7 mouse cellular contexts compared by ENCODE assay signal in genomic region chr11:94276869-94277337, GRCm38 (mm10). TPM values are rescaled to one million over a fixed set of nuclear protein-coding genes. Genes with fewer than 3 reads are reported as not detected.
DNase-seq lines count a peak whose midpoint lies in the region; ATAC-seq lines count a peak whose summit lies in the region.

No protein-coding gene starts in this region.

- 0 out of 2 replicates have a peak overlapping the region, but pooled peaks have one; percentile 1 for H3K4me3 ChIP-seq in embryonic facial prominence, embryonic 11.5 days (ENCODE audit: low read depth, low read length)
- peak overlapping the region; percentile 15; the same call in 1 of the 2 replicates for H3K4me3 ChIP-seq in limb, embryonic 11.5 days (ENCODE audit: low read depth, low read length)
- H3K4me3 ChIP-seq in midbrain, embryonic 14.5 days (replicated peaks; ENCODE audit: low read depth, low read length), result peak overlapping the region; percentile 20

- WGBS in embryonic facial prominence, embryonic 11.5 days, result 8% methylated on average over 20 of the region's 20 CpGs
- 8% methylated on average over 20 of the region's 20 CpGs for WGBS in limb, embryonic 11.5 days
- 6% methylated on average over 20 of the region's 20 CpGs for WGBS in midbrain, embryonic 14.5 days

- H3K4me2 ChIP-seq in embryonic facial prominence, embryonic 11.5 days (ENCODE audit: low read depth, low read length), result peak overlapping the region; percentile 29
- peak overlapping the region; percentile 46 for H3K4me2 ChIP-seq in limb, embryonic 11.5 days (ENCODE audit: low read depth, severe bottlenecking)
- H3K4me2 ChIP-seq in midbrain, embryonic 14.5 days (ENCODE audit: low read length), result peak overlapping the region; percentile 55

- H3K27ac ChIP-seq in embryonic facial prominence, embryonic 11.5 days (replicated peaks; ENCODE audit: low read depth, low read length), result no peak overlapping the region
- H3K27ac ChIP-seq in limb, embryonic 11.5 days (replicated peaks; ENCODE audit: low read depth, low read length), result no peak overlapping the region
- no peak overlapping the region for H3K27ac ChIP-seq in midbrain, embryonic 14.5 days (replicated peaks; ENCODE audit: low read depth, low read length)

- no peaks in the 10 kb centered on the region for H3K36me3 ChIP-seq in embryonic facial prominence, embryonic 11.5 days (replicated peaks; ENCODE audit: control insufficient read depth, insufficient read depth, low read depth, low read length)
- no peaks in the 10 kb centered on the region for H3K36me3 ChIP-seq in limb, embryonic 11.5 days (ENCODE audit: control insufficient read depth, insufficient read depth, low read length)
- no peaks in the 10 kb centered on the region for H3K36me3 ChIP-seq in midbrain, embryonic 14.5 days (ENCODE audit: control insufficient read depth, insufficient read depth, low read length)

- peak; percentile 93 for DNase-seq in adrenal gland, postnatal 14 days
- DNase-seq in embryonic facial prominence, embryonic 11.5 days (ENCODE audit: low spot score), result peak; percentile 96
- DNase-seq in heart, adult 11 months, result peak; percentile 97
- peak; percentile 91 for DNase-seq in kidney, adult 18-20 months
- DNase-seq in limb, embryonic 11.5 days (ENCODE audit: low spot score), result peak; percentile 94
- peak; percentile 96 for DNase-seq in midbrain, embryonic 14.5 days
- DNase-seq in spleen, adult 18-20 months, result peak; percentile 53 to 79

- no peaks in the 10 kb centered on the region for H3K27me3 ChIP-seq in embryonic facial prominence, embryonic 11.5 days (ENCODE audit: control insufficient read depth, insufficient read depth, low read length)
- no peaks in the 10 kb centered on the region for H3K27me3 ChIP-seq in limb, embryonic 11.5 days (ENCODE audit: control insufficient read depth, insufficient read depth, low read length)
- H3K27me3 ChIP-seq in midbrain, embryonic 14.5 days (ENCODE audit: control insufficient read depth, insufficient read depth, low read length), result no peaks in the 10 kb centered on the region

- no peaks in the 10 kb centered on the region for H3K4me1 ChIP-seq in embryonic facial prominence, embryonic 11.5 days (ENCODE audit: control insufficient read depth, insufficient read depth, low read length)
- H3K4me1 ChIP-seq in limb, embryonic 11.5 days (ENCODE audit: control insufficient read depth, insufficient read depth, low read length), result 0 out of 2 replicates have a peak, but pooled peaks cover 4% of the 10 kb centered on the region
- 0 out of 2 replicates have a peak, but pooled peaks cover 3% of the 10 kb centered on the region for H3K4me1 ChIP-seq in midbrain, embryonic 14.5 days (ENCODE audit: control insufficient read depth, insufficient read depth, low read length)

- ATAC-seq in embryonic facial prominence, embryonic 11.5 days (replicated peaks; ENCODE audit: insufficient number of reproducible peaks, low FRiP score, low TSS enrichment, low read depth), result peak; percentile 69
- ATAC-seq in limb, embryonic 11.5 days (ENCODE audit: insufficient number of reproducible peaks, low FRiP score, low TSS enrichment, low read depth), result peak; percentile 63; the same call in 1 of the 2 replicates
- peak; percentile 77 for ATAC-seq in midbrain, embryonic 14.5 days (ENCODE audit: low FRiP score, low TSS enrichment)

- no peaks in the 10 kb centered on the region for H3K9me3 ChIP-seq in embryonic facial prominence, embryonic 11.5 days (replicated peaks; ENCODE audit: control insufficient read depth, low read length)
- no peaks in the 10 kb centered on the region for H3K9me3 ChIP-seq in limb, embryonic 11.5 days (ENCODE audit: control insufficient read depth, low read length)
- no peaks in the 10 kb centered on the region for H3K9me3 ChIP-seq in midbrain, embryonic 14.5 days (ENCODE audit: control insufficient read depth, low read length)

- H3K9ac ChIP-seq in embryonic facial prominence, embryonic 11.5 days (replicated peaks; ENCODE audit: low read length), result peak overlapping the region; percentile 39
- H3K9ac ChIP-seq in limb, embryonic 11.5 days (ENCODE audit: low read length), result peak overlapping the region; percentile 55
- H3K9ac ChIP-seq in midbrain, embryonic 14.5 days (replicated peaks; ENCODE audit: low read length), result peak overlapping the region; percentile 40

RNA-seq across cellular contexts. Expression of gene Gm21885, which starts 4.8 kb away (rescaled TPM):
- total RNA-seq in adrenal gland, postnatal 14 days (2021), result not detected in 2 replicates
- polyA plus RNA-seq in embryonic facial prominence, embryonic 11.5 days (2014; fragmentation: Nextera tagmentation; extraction: Ambion mirVana), result 0.29 TPM in 1 of 2 replicates, not detected in the other
- polyA plus RNA-seq in limb, embryonic 11.5 days (2014; fragmentation: Nextera tagmentation; extraction: Ambion mirVana), result 0.51 and 0.52 TPM in 2 replicates
- polyA plus RNA-seq in midbrain, embryonic 14.5 days (2014; fragmentation: Nextera tagmentation; extraction: Ambion mirVana), result 0.50 and 0.57 TPM in 2 replicates

RNA-seq across cellular contexts. Expression of gene Wfikkn2, which starts 31.1 kb away (rescaled TPM):
- 0.63 and 0.68 TPM in 2 replicates for total RNA-seq in adrenal gland, postnatal 14 days (2021)
- polyA plus RNA-seq in embryonic facial prominence, embryonic 11.5 days (2014; fragmentation: Nextera tagmentation; extraction: Ambion mirVana), result 4.2 and 5.0 TPM in 2 replicates
- 5.3 and 8.0 TPM in 2 replicates for polyA plus RNA-seq in limb, embryonic 11.5 days (2014; fragmentation: Nextera tagmentation; extraction: Ambion mirVana)
- polyA plus RNA-seq in midbrain, embryonic 14.5 days (2014; fragmentation: Nextera tagmentation; extraction: Ambion mirVana), result 0.47 and 2.0 TPM in 2 replicates

RNA-seq across cellular contexts. Expression of gene Luc7l3, which starts 44.9 kb away (rescaled TPM):
- total RNA-seq in adrenal gland, postnatal 14 days (2021), result 74.5 and 94.6 TPM in 2 replicates
- 114 and 126 TPM in 2 replicates for polyA plus RNA-seq in embryonic facial prominence, embryonic 11.5 days (2014; fragmentation: Nextera tagmentation; extraction: Ambion mirVana)
- polyA plus RNA-seq in limb, embryonic 11.5 days (2014; fragmentation: Nextera tagmentation; extraction: Ambion mirVana), result 123 and 125 TPM in 2 replicates
- 122 and 144 TPM in 2 replicates for polyA plus RNA-seq in midbrain, embryonic 14.5 days (2014; fragmentation: Nextera tagmentation; extraction: Ambion mirVana)

RNA-seq across cellular contexts. Expression of gene Ankrd40, which starts 50.9 kb away (rescaled TPM):
- 131 and 136 TPM in 2 replicates for total RNA-seq in adrenal gland, postnatal 14 days (2021)
- polyA plus RNA-seq in embryonic facial prominence, embryonic 11.5 days (2014; fragmentation: Nextera tagmentation; extraction: Ambion mirVana), result 19.9 and 23.5 TPM in 2 replicates
- polyA plus RNA-seq in limb, embryonic 11.5 days (2014; fragmentation: Nextera tagmentation; extraction: Ambion mirVana), result 24.1 and 25.8 TPM in 2 replicates
- 11.9 and 13.1 TPM in 2 replicates for polyA plus RNA-seq in midbrain, embryonic 14.5 days (2014; fragmentation: Nextera tagmentation; extraction: Ambion mirVana)
